Mouse (Mus musculus): ENCODE measurements around the gene Dcun1d3. TPM values are rescaled to one million over a fixed set of nuclear protein-coding genes. Genes with fewer than 3 reads are reported as not detected.

The Dcun1d3 gene
- total and polyA plus RNA-seq, 3 experiments, result 2.5 to 5.6 TPM; not detected in 1

DNA sequence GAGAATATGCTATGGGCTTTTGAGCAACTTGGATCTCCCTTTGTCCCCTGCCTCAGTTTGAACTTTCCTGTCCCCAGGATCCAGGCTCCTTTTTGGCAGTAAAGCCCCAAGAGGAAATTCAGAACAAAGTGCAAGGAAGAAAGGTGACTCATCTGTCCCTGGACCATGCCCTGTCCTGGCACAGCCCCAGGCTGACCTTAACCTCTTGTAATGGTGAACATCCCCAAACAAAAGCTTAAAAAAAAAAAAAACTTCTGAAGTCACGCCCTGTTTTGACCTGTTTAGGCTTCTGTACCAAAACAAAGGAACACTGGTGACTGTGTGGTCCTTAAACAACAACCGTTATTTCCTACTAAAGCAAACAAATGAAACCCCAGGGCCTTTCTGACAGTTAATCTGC is 45.5 kb upstream of the Dcun1d3 start:
- H3K27ac ChIP-seq (ENCODE audit: control insufficient read depth, low read depth, low read length), result no peak overlapping the region
- no peak for TF ChIP-seq NELFE (IDR thresholded peaks at IDR 0.05; ENCODE audit: low read depth, low read length)
- TF ChIP-seq TAL1 (IDR thresholded peaks at IDR 0.05; ENCODE audit: low read length), result no peak
- TF ChIP-seq NRF1 (IDR thresholded peaks at IDR 0.05; ENCODE audit: insufficient read depth, low read depth, low read length, poor library complexity, severe bottlenecking), result no peak
- no peak for TF ChIP-seq HCFC1 (IDR thresholded peaks at IDR 0.05; ENCODE audit: low read depth, low read length)
- no peak for TF ChIP-seq CHD2 (IDR thresholded peaks at IDR 0.05; ENCODE audit: low read length)
- TF ChIP-seq MYB (IDR thresholded peaks at IDR 0.05; ENCODE audit: low read depth, low read length), result no peak
- TF ChIP-seq ZC3H11A (IDR thresholded peaks at IDR 0.05; ENCODE audit: low read depth, low read length), result no peak
- no peak for TF ChIP-seq E2F4 (IDR thresholded peaks at IDR 0.05; ENCODE audit: borderline replicate concordance, low read depth, low read length)
- TF ChIP-seq ELF1 (IDR thresholded peaks at IDR 0.05; ENCODE audit: low read depth, low read length), result no peak
- TF ChIP-seq RAD21 (IDR thresholded peaks at IDR 0.05; ENCODE audit: low read depth, low read length), result no peak
- no peak for TF ChIP-seq KAT2A (conservative IDR thresholded peaks at IDR 0.05; ENCODE audit: low read depth, low read length)
- TF ChIP-seq CTCF (IDR thresholded peaks at IDR 0.05 in 2 of 3, conservative IDR thresholded peaks at IDR 0.05 in 1 of 3; ENCODE audit: control insufficient read depth in 1 of 3, insufficient read depth in 1 of 3, low read depth in 2 of 3, low read length in 3 of 3, poor library complexity in 1 of 3, severe bottlenecking in 1 of 3), result no peak
- no peak for TF ChIP-seq MEF2A (IDR thresholded peaks at IDR 0.05; ENCODE audit: extremely low read depth, insufficient replicate concordance, low read depth, low read length, poor library complexity, severe bottlenecking)
- TF ChIP-seq ZKSCAN1 (IDR thresholded peaks at IDR 0.05; ENCODE audit: low read depth, low read length), result no peak
- TF ChIP-seq POLR2AphosphoS5 (IDR thresholded peaks at IDR 0.05; ENCODE audit: borderline replicate concordance, low read depth, low read length), result no peak
- no peak for TF ChIP-seq MAFK (IDR thresholded peaks at IDR 0.05; ENCODE audit: borderline replicate concordance, low read depth, low read length)
- TF ChIP-seq EP300 (IDR thresholded peaks at IDR 0.05; ENCODE audit: low read depth in 1 of 2, low read length in 2 of 2), result no peak
- no peak for TF ChIP-seq GABPA (IDR thresholded peaks at IDR 0.05; ENCODE audit: low read depth, low read length)
- no peak for TF ChIP-seq POLR2AphosphoS2 (IDR thresholded peaks at IDR 0.05; ENCODE audit: low read length)
- no peak for TF ChIP-seq JUND (IDR thresholded peaks at IDR 0.05; ENCODE audit: low read depth, low read length)
- no peaks in the 10 kb centered on the region for H3K36me3 ChIP-seq (ENCODE audit: control insufficient read depth in 1 of 2, insufficient read depth in 2 of 2, low read length in 2 of 2)
- H3K9ac ChIP-seq (ENCODE audit: control insufficient read depth, low read depth, low read length, poor library complexity, severe bottlenecking), result no peak overlapping the region
- H3K4me3 ChIP-seq (ENCODE audit: control insufficient read depth in 1 of 2, insufficient read depth in 1 of 2, low read depth in 2 of 2, low read length in 2 of 2), result no peak overlapping the region
- peaks cover 0 to 3% of the 10 kb centered on the region in 2 experiments; a peak in 1 of 4 replicates for H3K27me3 ChIP-seq (ENCODE audit: control insufficient read depth in 1 of 2, insufficient read depth in 2 of 2, low read length in 2 of 2)
- no peaks in the 10 kb centered on the region for H3K4me1 ChIP-seq (ENCODE audit: control insufficient read depth in 1 of 2, insufficient read depth in 2 of 2, low read length in 2 of 2)
- no peaks in the 10 kb centered on the region for H3K9me3 ChIP-seq (replicated peaks; ENCODE audit: insufficient read depth, low read length)
- H3K79me2 ChIP-seq (ENCODE audit: control insufficient read depth, insufficient read depth, low read length, poor library complexity), result no peaks in the 10 kb centered on the region
- no peak for DNase-seq (ENCODE audit: low read depth, low spot score)

DNA sequence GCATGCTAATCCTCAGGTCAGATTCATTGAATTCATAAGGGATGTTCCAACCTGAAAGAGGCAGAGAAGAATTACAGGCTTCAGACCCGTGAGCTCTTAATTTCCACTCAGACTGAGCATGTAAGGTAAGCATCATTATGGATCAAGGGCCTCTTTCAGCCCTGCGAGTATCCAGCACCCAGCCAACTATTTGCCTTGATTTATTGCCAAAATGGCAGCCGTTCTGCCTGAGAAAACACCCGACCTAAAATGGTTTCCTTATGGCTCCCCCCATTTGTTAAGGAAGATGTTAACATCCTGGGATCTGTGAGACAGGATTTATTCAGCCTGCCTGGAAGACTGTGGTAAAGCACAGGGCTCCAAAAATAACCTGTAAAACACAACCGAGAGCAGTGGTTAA is 40.9 kb upstream of the Dcun1d3 start:
- Histone ChIP-seq H3K9me3 (replicated peaks; ENCODE audit: insufficient read depth, low read length) (no peaks in the 10 kb centered on the region), H3K36me3 (ENCODE audit: control insufficient read depth in 1 of 2, insufficient read depth in 2 of 2, low read length in 2 of 2) (no peaks in the 10 kb centered on the region), H3K79me2 (ENCODE audit: control insufficient read depth, insufficient read depth, low read length, poor library complexity) (no peaks in the 10 kb centered on the region), H3K27ac (ENCODE audit: control insufficient read depth, low read depth, low read length) (no peak overlapping the region), H3K4me1 (ENCODE audit: control insufficient read depth in 1 of 2, insufficient read depth in 2 of 2, low read length in 2 of 2) (no peaks in the 10 kb centered on the region), H3K27me3 (ENCODE audit: control insufficient read depth in 1 of 2, insufficient read depth in 2 of 2, low read length in 2 of 2) (peaks cover 0 to 3% of the 10 kb centered on the region in 2 experiments; a peak in 1 of 4 replicates), H3K9ac (ENCODE audit: control insufficient read depth, low read depth, low read length, poor library complexity, severe bottlenecking) (no peak overlapping the region), H3K4me3 (ENCODE audit: control insufficient read depth in 1 of 2, insufficient read depth in 1 of 2, low read depth in 2 of 2, low read length in 2 of 2) (no peak overlapping the region)
- no peak for DNase-seq (ENCODE audit: low read depth, low spot score)
- no peak for TF ChIP-seq MAX (IDR thresholded peaks at IDR 0.05; ENCODE audit: low read length)
- TF ChIP-seq RCOR1 (IDR thresholded peaks at IDR 0.05; ENCODE audit: low read depth, low read length), result no peak
- TF ChIP-seq TBP (IDR thresholded peaks at IDR 0.05; ENCODE audit: low read depth, low read length), result no peak
- TF ChIP-seq SMC3 (IDR thresholded peaks at IDR 0.05; ENCODE audit: low read depth, low read length), result no peak
- TF ChIP-seq CHD2 (IDR thresholded peaks at IDR 0.05; ENCODE audit: low read length), result no peak
- TF ChIP-seq ETS1 (IDR thresholded peaks at IDR 0.05; ENCODE audit: low read depth, low read length), result no peak
- no peak for TF ChIP-seq MYC (IDR thresholded peaks at IDR 0.05; ENCODE audit: low read depth, low read length)
- TF ChIP-seq KAT2A (conservative IDR thresholded peaks at IDR 0.05; ENCODE audit: low read depth, low read length), result no peak
- no peak for TF ChIP-seq E2F4 (IDR thresholded peaks at IDR 0.05; ENCODE audit: borderline replicate concordance, low read depth, low read length)
- TF ChIP-seq MEF2A (IDR thresholded peaks at IDR 0.05; ENCODE audit: extremely low read depth, insufficient replicate concordance, low read depth, low read length, poor library complexity, severe bottlenecking), result no peak
